Mouse (Mus musculus) G1E (cell line): Measurements from ENCODE around the gene Micall1. TPM values are rescaled to one million over a fixed set of nuclear protein-coding genes. Genes with fewer than 3 reads are reported as not detected.

Source experiments
- ATAC-seq: 2 replicates; pipeline ENCODE4 v1.8.0; 2016; ENCODE audit warnings: mild to moderate bottlenecking; ENCODE audit not compliant: insufficient number of reproducible peaks, poor library complexity, low FRiP score, severe bottlenecking; ENCODE audit errors: extremely low read depth
- DNase-seq: peaks from one replicate; pipeline ENCODE4 v3.0.0; 2012; ENCODE audit warnings: low spot score
- H3K27me3 ChIP-seq: 2 replicates; pipeline ENCODE4 v1.6.1; 2012; ENCODE audit warnings: mild to moderate bottlenecking, low read length, inconsistent platforms; ENCODE audit not compliant: insufficient read depth
- H3K36me3 ChIP-seq: replicated peaks from 2 replicates; pipeline ENCODE3; 2012; ENCODE audit warnings: mild to moderate bottlenecking, inconsistent platforms
- H3K4me1 ChIP-seq: 2 replicates; pipeline ENCODE4 v1.6.1; 2012; ENCODE audit warnings: low read depth, low read length, inconsistent platforms, mixed read lengths; ENCODE audit not compliant: insufficient read depth
- H3K4me3 ChIP-seq: 2 replicates; pipeline ENCODE4 v1.5.1; 2012; ENCODE audit warnings: low read depth, mild to moderate bottlenecking, inconsistent platforms, low read length, moderate library complexity, mixed read lengths
- H3K9me3 ChIP-seq: replicated peaks from 2 replicates; pipeline ENCODE4 v1.6.1; 2012; ENCODE audit warnings: inconsistent platforms
- CTCF ChIP-seq: IDR thresholded peaks from 2 replicates; pipeline ENCODE4 v1.5.1; 2012; ENCODE audit warnings: low read depth, low read length, inconsistent platforms, mixed read lengths
- GATA1 ChIP-seq: IDR thresholded peaks from 2 replicates; pipeline ENCODE4 v1.6.1; 2012; ENCODE audit warnings: borderline replicate concordance, low read length, inconsistent platforms, mixed read lengths
- GATA2 ChIP-seq: IDR thresholded peaks from 2 replicates; pipeline ENCODE4 v1.6.1; 2012; ENCODE audit warnings: low read depth, low read length, inconsistent platforms, borderline replicate concordance
- POLR2AphosphoS5 ChIP-seq: IDR thresholded peaks from 2 replicates; pipeline ENCODE4 v1.6.1; 2012; ENCODE audit warnings: low read depth, low read length, inconsistent platforms; ENCODE audit not compliant: insufficient replicate concordance
- TAL1 ChIP-seq: conservative IDR thresholded peaks from 2 replicates; pipeline ENCODE4 v1.6.1; 2012; ENCODE audit warnings: low read depth, low read length, inconsistent platforms, mixed read lengths
- polyA plus RNA-seq: library from polyadenylated mRNA; stranded (reverse); fragments of >175 nt; gene quantifications from 2 replicates; pipeline ENCODE4 v1.2.3, GENCODE M21; 2012
- total RNA-seq, 2 experiments: library from RNA; stranded (forward) in 1 of 2; stranded (reverse) in 1 of 2; fragments of 200-1000 nt in 1 of 2; fragments of >200 nt in 1 of 2; fragmentation: Nextera tagmentation in 1 of 2; gene quantifications; 2 replicates each; pipeline ENCODE4 v1.2.3; 2014 to 2017

The Micall1 gene
- total and polyA plus RNA-seq, 3 experiments: 4.5 to 19.9 (median 11.5) TPM

DNA sequence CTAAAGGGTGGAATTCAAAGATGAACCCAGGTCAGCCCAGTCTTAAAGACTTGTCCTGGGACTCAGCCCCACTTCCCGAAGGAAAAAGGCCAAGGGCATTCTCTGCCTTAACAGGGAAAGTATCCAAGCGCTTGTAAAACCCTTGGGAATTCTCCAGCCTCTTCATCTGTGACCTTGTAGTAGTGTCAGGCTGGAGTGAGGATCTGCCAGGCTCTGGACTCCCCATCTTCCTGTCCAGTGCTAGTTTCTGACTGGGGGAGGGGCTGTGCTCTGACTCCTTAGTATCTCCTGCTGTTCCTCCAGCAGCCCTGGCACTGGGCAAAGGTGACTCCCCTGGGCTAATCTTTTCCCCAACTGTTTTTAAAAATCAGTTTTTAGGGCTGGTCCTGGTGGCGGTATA, 12.1 kb upstream of the Micall1 start:
- H3K4me1 ChIP-seq: peaks cover 2% of the 10 kb centered on the region; the same call in 1 of the 2 replicates
- H3K4me3 ChIP-seq: no peak overlapping the region
- peaks cover 58% of the 10 kb centered on the region for H3K36me3 ChIP-seq
- H3K27me3 ChIP-seq: peaks cover 27% of the 10 kb centered on the region
- DNase-seq: no peak
- no peak for ATAC-seq
- TF ChIP-seq GATA2: no peak
- TF ChIP-seq GATA1: no peak
- TF ChIP-seq TAL1: no peak
- no peak for TF ChIP-seq CTCF
- TF ChIP-seq POLR2AphosphoS5: no peak
- H3K9me3 ChIP-seq: no peaks in the 10 kb centered on the region

DNA sequence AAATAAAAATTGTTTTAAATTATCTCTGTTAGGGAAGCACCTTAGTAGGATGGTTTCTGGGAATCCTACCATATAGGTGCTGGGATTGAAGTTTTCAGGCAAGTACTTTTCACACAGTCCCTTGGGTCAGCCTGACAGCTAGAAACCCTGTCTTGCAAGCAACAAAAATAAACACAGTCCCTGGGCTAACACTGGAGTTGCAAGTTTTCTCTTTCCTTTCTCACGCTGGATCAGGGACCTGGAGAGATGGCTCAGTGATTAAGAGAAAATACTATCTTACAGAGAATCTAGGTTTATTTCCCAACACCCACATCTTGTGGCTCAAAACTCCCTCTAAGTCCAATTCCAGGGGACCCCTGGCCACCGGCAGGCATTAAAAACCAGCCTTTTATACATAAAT, 11.6 kb upstream of the Micall1 start:
- no peaks in the 10 kb centered on the region for H3K9me3 ChIP-seq
- ATAC-seq (no peak), DNase-seq (no peak)
- no peak overlapping the region for H3K4me3 ChIP-seq
- peaks cover 2% of the 10 kb centered on the region; the same call in 1 of the 2 replicates for H3K4me1 ChIP-seq
- peaks cover 30% of the 10 kb centered on the region for H3K27me3 ChIP-seq
- TF ChIP-seq GATA2 (no peak), CTCF (no peak), POLR2AphosphoS5 (no peak), TAL1 (no peak), GATA1 (no peak)
- H3K36me3 ChIP-seq: peaks cover 52% of the 10 kb centered on the region

DNA sequence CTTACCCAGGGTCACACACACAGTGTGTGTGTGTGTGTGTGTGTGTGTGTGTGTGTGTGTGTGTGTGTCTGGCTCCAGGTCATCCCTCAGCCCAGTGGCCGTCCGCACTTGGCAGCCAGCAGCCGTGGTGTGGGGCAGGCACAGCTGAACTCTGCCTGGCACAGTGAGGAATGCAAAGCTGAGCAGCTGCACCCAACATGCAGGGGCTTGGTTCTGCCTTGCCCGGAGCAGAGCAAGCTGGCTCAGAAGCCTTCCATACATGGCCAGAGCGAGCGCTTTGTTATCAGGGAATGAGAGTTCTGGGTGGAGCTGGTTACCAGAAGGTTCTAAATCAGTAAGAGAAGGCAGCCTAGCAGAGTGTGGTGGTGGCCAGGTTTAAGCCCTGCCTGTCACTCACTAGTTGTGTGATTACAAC, 11.1 kb upstream of the Micall1 start:
- ATAC-seq: no peak
- TF ChIP-seq GATA1 (no peak), CTCF (no peak), GATA2 (no peak), TAL1 (no peak), POLR2AphosphoS5 (no peak)
- H3K9me3 ChIP-seq: no peaks in the 10 kb centered on the region
- DNase-seq: no peak
- H3K4me1 ChIP-seq: no peaks in the 10 kb centered on the region; the same call in 1 of the 2 replicates
- H3K4me3 ChIP-seq: no peak overlapping the region
- H3K27me3 ChIP-seq: peaks cover 32% of the 10 kb centered on the region
- peaks cover 48% of the 10 kb centered on the region for H3K36me3 ChIP-seq

DNA sequence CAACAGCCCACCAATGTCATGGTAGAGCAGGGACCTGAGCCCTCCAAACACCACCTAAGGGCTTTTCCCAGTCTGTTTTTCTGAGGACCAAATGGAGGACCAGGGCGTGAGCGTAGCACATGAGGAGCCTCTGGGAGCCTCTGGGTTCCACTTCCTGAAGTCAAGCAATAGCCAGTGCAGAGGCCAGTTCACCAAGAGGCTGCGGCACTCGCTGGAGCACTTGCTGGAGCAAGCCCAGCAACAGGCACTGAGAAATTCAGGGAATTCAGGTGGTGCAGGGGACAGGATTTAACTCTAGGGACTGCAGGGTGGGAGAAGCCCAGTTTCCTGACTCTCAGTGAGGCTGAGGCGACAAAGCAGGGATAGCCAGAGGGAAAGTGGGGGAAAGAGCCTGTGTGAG, 10.5 kb upstream of the Micall1 start:
- H3K27me3 ChIP-seq: peaks cover 34% of the 10 kb centered on the region
- no peak for ATAC-seq
- no peaks in the 10 kb centered on the region; the same call in 1 of the 2 replicates for H3K4me1 ChIP-seq

DNA sequence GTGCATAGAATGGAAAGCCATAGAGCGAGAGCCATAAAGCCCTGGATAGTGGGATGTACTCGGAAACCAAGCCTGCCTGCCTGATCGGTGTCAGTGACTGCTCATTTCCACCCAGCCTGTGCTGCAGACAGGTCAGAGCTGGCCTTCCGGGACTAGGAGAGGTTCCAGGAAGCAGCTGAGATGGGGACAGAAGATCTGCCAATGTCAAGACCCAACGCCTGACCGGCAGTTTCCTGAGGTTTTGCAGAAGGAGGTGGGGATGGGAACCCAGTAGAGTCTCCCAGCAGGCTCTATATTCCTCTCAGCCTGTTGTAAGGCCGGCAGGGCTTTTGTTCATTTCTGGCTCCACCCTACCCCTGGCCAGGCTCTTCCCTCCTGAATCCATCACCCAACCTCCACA, 9.8 kb upstream of the Micall1 start:
- DNase-seq (no peak), ATAC-seq (no peak)
- no peaks in the 10 kb centered on the region for H3K4me1 ChIP-seq
- peaks cover 35% of the 10 kb centered on the region for H3K36me3 ChIP-seq
- TF ChIP-seq TAL1 (no peak), CTCF (no peak), POLR2AphosphoS5 (no peak), GATA1 (no peak), GATA2 (no peak)
- no peaks in the 10 kb centered on the region for H3K9me3 ChIP-seq
- H3K27me3 ChIP-seq: peaks cover 39% of the 10 kb centered on the region
- no peak overlapping the region for H3K4me3 ChIP-seq

More for the DNA sequence above, 10.5 kb upstream of the Micall1 start:
- no peak for DNase-seq
- Histone ChIP-seq H3K36me3 (peaks cover 42% of the 10 kb centered on the region), H3K9me3 (no peaks in the 10 kb centered on the region), H3K4me3 (no peak overlapping the region)
- TF ChIP-seq TAL1: no peak
- no peak for TF ChIP-seq POLR2AphosphoS5
- no peak for TF ChIP-seq CTCF
- TF ChIP-seq GATA2: no peak
- no peak for TF ChIP-seq GATA1

DNA sequence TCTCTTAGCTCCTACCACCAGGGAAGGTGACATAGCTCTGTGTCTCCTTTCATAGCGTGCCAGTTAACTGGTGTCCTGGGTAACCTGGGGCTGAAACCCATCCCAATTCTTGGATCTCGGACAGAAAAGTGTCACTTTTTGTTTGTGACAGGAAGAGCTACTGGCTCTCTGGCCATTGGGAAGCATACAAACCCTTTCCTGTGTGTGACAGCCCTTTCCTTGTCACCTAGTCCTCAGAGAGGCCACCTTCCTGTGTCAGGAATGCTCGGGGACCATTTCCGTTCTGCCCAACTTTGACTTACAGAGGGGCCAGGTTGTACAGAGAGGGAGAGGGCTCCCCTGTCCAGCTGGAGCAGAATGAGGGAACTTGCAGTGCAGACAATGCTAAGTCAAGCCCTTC, 9.2 kb upstream of the Micall1 start:
- no peak for ATAC-seq

More for the DNA sequence above, 9.2 kb upstream of the Micall1 start:
- TF ChIP-seq GATA2 (no peak), POLR2AphosphoS5 (no peak), TAL1 (no peak), CTCF (no peak), GATA1 (no peak)
- Histone ChIP-seq H3K4me3 (no peak overlapping the region), H3K27me3 (peaks cover 41% of the 10 kb centered on the region), H3K9me3 (no peaks in the 10 kb centered on the region), H3K36me3 (peaks cover 29% of the 10 kb centered on the region), H3K4me1 (no peaks in the 10 kb centered on the region)
- no peak for DNase-seq
